Mouse (Mus musculus): ENCODE data around the gene Sirpa. TPM values are rescaled to one million over a fixed set of nuclear protein-coding genes. Genes with fewer than 3 reads are reported as not detected.

Sirpa gene
- polyA plus RNA-seq (2012; rRNA removed), result 3.1 and 3.3 TPM in 2 replicates

DNA sequence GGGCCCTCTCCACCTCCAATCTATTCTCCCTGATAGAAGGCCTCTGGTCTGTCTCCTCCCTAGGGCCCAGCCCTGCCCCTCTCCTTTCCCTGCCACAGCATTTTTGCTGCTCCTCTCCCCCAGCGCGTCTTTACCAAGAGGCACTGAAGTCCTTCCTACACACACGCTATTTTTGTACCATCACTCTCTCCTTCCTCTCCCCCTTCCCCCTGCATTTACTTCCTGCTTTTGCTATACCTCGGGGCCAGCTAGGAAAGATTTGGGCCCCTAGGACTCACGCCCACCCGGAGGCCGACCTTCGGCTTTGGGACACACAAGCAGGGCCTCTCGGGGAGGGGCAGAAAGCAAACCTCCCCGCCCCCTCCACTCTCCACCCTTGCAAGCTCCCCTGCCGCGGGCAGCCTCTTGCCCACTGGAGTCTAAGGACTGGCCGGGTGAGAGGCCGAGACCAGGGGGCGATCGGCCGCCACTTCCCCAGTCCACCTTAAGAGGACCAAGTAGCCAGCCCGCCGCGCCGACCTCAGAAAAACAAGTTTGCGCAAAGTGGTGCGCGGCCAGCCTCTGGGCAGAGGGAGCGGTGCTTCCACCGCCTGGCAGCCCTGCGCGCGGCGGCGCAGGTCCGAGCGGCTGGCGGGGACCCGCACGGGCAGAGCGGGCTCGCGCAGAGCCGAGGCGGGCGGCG is at the start of gene Sirpa:
TSS of gene Sirpa (plus strand) at position 377 of the 682 bp plus-strand sequence.
- TF ChIP-seq POLR2A (IDR thresholded peaks at IDR 0.05; ENCODE audit: control insufficient read depth, low read depth, low read length) (no peak), CTCF (IDR thresholded peaks at IDR 0.05; ENCODE audit: control insufficient read depth, insufficient read depth, insufficient replicate concordance, low read depth, low read length) (no peak)
- H3K4me1 ChIP-seq (ENCODE audit: control insufficient read depth, insufficient read depth, low read length), result peaks cover 18% of the 10 kb centered on the region

DNA sequence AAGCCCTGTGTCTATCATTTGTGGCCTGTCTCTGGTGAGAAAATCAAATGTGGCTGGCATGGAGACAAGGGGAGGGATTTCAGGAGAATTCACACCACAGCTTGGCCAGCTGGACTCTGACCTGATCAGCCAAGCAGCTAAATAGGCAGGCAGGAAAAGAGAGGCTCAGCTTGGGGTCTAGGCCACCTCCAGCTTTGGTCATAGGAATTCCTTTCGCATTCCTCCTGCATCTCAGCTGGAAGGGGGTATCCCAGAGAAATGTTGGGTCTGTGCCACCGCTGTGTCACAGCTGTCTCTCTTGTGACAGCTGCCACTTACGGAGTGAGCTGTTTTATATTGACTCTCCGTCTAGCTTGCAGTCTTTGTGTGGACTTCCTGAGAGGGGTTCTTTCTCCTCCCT is 48.2 kb upstream of the Sirpa start:
- no peak overlapping the region for H3K27ac ChIP-seq (ENCODE audit: control insufficient read depth, insufficient read depth, low read depth, low read length)
- H3K36me3 ChIP-seq (ENCODE audit: control insufficient read depth, insufficient read depth, low read length), result no peaks in the 10 kb centered on the region
- peaks cover 2% of the 10 kb centered on the region for H3K4me1 ChIP-seq (ENCODE audit: control insufficient read depth, insufficient read depth, low read length)
- no peak for TF ChIP-seq CTCF (IDR thresholded peaks at IDR 0.05; ENCODE audit: control insufficient read depth, insufficient read depth, insufficient replicate concordance, low read depth, low read length)
- TF ChIP-seq POLR2A (IDR thresholded peaks at IDR 0.05; ENCODE audit: control insufficient read depth, low read depth, low read length), result no peak
- H3K27me3 ChIP-seq (ENCODE audit: control insufficient read depth, insufficient read depth, low read length), result no peaks in the 10 kb centered on the region
- no peak overlapping the region for H3K4me3 ChIP-seq (ENCODE audit: control insufficient read depth, low read depth, low read length)

More for the DNA sequence above, at the start of gene Sirpa:
- H3K4me3 ChIP-seq (ENCODE audit: control insufficient read depth, low read depth, low read length), result peak within 1 kb of the TSS; percentile 87
- no peaks in the 10 kb centered on the region; the same call in 1 of the 2 replicates for H3K27me3 ChIP-seq (ENCODE audit: control insufficient read depth, insufficient read depth, low read length)
- peak within 1 kb of the TSS; percentile 79 for H3K27ac ChIP-seq (ENCODE audit: control insufficient read depth, insufficient read depth, low read depth, low read length)
- no peaks in the 10 kb centered on the region for H3K36me3 ChIP-seq (ENCODE audit: control insufficient read depth, insufficient read depth, low read length)

DNA sequence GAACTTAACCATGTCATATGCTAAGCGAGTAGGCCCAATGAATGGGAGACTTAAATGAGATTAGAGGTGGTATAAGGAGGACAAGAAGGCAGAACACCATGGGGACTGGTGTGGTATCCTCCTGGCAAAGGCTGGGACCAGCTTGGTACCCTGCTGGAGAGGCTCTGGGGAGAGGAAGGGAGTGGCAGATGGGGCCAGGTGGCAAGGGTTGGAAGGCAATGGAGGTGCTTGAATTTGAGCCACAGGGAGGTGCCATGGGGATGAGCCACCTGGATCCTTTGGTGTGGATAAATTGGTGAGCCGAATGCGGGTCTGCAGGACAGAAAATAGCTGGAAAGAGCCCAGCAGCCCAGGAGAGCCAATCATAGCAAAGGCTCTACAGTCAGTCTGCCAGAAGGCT is 47.7 kb upstream of the Sirpa start:
- H3K36me3 ChIP-seq (ENCODE audit: control insufficient read depth, insufficient read depth, low read length), result no peaks in the 10 kb centered on the region
- H3K4me1 ChIP-seq (ENCODE audit: control insufficient read depth, insufficient read depth, low read length), result no peaks in the 10 kb centered on the region; the same call in 1 of the 2 replicates
- no peak overlapping the region for H3K27ac ChIP-seq (ENCODE audit: control insufficient read depth, insufficient read depth, low read depth, low read length)
- no peak overlapping the region for H3K4me3 ChIP-seq (ENCODE audit: control insufficient read depth, low read depth, low read length)
- no peaks in the 10 kb centered on the region for H3K27me3 ChIP-seq (ENCODE audit: control insufficient read depth, insufficient read depth, low read length)
- TF ChIP-seq POLR2A (IDR thresholded peaks at IDR 0.05; ENCODE audit: control insufficient read depth, low read depth, low read length) (no peak), CTCF (IDR thresholded peaks at IDR 0.05; ENCODE audit: control insufficient read depth, insufficient read depth, insufficient replicate concordance, low read depth, low read length) (no peak)

DNA sequence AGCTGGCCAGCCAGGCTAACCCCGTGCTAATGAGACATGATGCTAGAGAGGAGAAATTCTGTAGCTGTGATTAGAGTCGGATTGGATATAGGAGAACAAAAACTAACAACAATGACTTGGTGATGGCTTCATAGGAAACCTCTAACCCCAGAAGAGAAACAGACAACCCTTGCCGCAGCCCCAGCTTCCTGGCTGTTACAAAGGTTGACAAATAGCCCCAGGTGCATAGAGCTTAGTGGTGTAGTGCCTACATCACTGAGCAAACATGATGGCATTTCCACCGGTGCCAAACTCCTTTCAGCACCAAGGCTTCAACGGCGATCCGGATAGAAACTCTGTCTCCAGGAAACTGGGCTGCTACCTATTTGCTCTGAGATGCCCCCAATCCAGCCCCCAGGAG is 47.0 kb upstream of the Sirpa start:
- no peaks in the 10 kb centered on the region; the same call in 1 of the 2 replicates for H3K4me1 ChIP-seq (ENCODE audit: control insufficient read depth, insufficient read depth, low read length)
- no peak overlapping the region for H3K27ac ChIP-seq (ENCODE audit: control insufficient read depth, insufficient read depth, low read depth, low read length)
- TF ChIP-seq POLR2A (IDR thresholded peaks at IDR 0.05; ENCODE audit: control insufficient read depth, low read depth, low read length) (no peak), CTCF (IDR thresholded peaks at IDR 0.05; ENCODE audit: control insufficient read depth, insufficient read depth, insufficient replicate concordance, low read depth, low read length) (no peak)
- H3K4me3 ChIP-seq (ENCODE audit: control insufficient read depth, low read depth, low read length), result no peak overlapping the region
- no peaks in the 10 kb centered on the region for H3K27me3 ChIP-seq (ENCODE audit: control insufficient read depth, insufficient read depth, low read length)
- no peaks in the 10 kb centered on the region for H3K36me3 ChIP-seq (ENCODE audit: control insufficient read depth, insufficient read depth, low read length)

DNA sequence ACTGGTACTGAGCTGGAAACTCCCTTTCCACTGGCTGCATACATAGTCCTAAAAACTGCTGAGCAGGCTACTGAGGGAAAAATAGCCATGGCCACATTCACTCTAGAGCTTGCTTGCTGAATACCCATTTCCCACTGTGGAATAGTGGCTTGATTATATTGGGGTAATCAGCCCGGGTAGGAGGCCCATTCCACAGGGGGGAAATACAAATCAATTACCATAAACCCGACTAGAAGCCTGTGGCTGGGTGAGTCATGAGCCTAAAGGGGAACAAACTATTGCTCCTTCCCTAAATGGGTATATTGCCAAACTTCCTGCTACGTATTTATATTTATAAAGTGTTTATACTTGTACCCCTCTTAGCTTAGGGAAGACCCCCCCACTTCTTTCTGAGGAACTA is 45.9 kb upstream of the Sirpa start:
- H3K27ac ChIP-seq (ENCODE audit: control insufficient read depth, insufficient read depth, low read depth, low read length), result no peak overlapping the region
- no peaks in the 10 kb centered on the region for H3K4me1 ChIP-seq (ENCODE audit: control insufficient read depth, insufficient read depth, low read length)
- TF ChIP-seq POLR2A (IDR thresholded peaks at IDR 0.05; ENCODE audit: control insufficient read depth, low read depth, low read length) (no peak), CTCF (IDR thresholded peaks at IDR 0.05; ENCODE audit: control insufficient read depth, insufficient read depth, insufficient replicate concordance, low read depth, low read length) (no peak)
- H3K36me3 ChIP-seq (ENCODE audit: control insufficient read depth, insufficient read depth, low read length), result no peaks in the 10 kb centered on the region
- H3K4me3 ChIP-seq (ENCODE audit: control insufficient read depth, low read depth, low read length), result no peak overlapping the region
- H3K27me3 ChIP-seq (ENCODE audit: control insufficient read depth, insufficient read depth, low read length), result no peaks in the 10 kb centered on the region

DNA sequence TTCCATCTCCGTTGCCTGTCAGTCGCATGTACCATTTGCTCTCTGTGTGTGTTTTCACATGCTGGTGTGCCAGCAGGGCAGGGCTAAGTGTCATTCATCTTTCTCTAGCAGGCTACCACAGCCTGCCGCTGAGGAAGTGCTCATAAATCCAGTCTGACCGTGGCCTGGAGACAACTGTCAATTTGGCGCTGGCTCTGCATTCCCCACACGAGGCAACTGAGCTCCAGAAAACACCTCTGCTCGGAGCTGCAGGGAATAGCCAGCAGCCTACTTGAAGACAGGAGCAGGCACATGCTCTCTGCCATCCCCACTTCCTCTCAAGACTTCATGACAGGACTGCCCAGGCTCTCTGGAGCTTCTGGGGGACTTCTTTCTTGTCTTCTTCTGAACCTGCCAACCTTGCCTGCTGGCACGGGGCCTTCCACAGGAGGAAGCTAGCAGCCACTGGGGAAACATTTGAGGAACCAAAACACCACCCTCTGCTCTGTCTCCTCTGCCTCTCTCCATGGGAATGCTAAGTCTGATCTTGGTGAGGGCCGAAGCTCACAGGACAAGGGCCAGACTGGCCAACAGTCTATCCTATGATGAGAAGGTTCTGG is 43.0 kb upstream of the Sirpa start:
- no peak for TF ChIP-seq CTCF (IDR thresholded peaks at IDR 0.05; ENCODE audit: control insufficient read depth, insufficient read depth, insufficient replicate concordance, low read depth, low read length)
- TF ChIP-seq POLR2A (IDR thresholded peaks at IDR 0.05; ENCODE audit: control insufficient read depth, low read depth, low read length), result no peak
- Histone ChIP-seq H3K4me1 (ENCODE audit: control insufficient read depth, insufficient read depth, low read length) (no peaks in the 10 kb centered on the region), H3K4me3 (ENCODE audit: control insufficient read depth, low read depth, low read length) (no peak overlapping the region), H3K36me3 (ENCODE audit: control insufficient read depth, insufficient read depth, low read length) (no peaks in the 10 kb centered on the region), H3K27me3 (ENCODE audit: control insufficient read depth, insufficient read depth, low read length) (no peaks in the 10 kb centered on the region), H3K27ac (ENCODE audit: control insufficient read depth, insufficient read depth, low read depth, low read length) (no peak overlapping the region)

DNA sequence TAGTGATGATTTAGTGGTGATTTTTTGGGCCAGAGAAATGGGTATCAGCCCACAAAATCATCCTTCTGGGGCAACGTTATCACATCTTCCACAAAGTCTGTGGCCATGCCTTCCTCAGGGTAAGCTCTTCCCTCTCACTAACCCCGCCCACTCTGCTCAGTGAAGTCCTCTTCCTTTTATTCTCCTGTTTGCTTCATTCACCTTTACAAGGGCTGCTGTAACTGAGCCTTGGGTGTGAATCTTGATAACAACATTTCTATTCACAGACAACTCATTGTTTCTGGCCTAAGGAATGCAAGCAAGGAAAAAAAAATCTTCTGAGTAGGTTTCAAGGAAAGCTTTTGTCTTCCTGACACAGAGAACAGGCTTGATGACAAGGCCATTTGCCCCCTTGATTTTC is 41.9 kb upstream of the Sirpa start:
- Histone ChIP-seq H3K27ac (ENCODE audit: control insufficient read depth, insufficient read depth, low read depth, low read length) (no peak overlapping the region), H3K4me1 (ENCODE audit: control insufficient read depth, insufficient read depth, low read length) (no peaks in the 10 kb centered on the region), H3K4me3 (ENCODE audit: control insufficient read depth, low read depth, low read length) (no peak overlapping the region), H3K27me3 (ENCODE audit: control insufficient read depth, insufficient read depth, low read length) (no peaks in the 10 kb centered on the region), H3K36me3 (ENCODE audit: control insufficient read depth, insufficient read depth, low read length) (no peaks in the 10 kb centered on the region)
- TF ChIP-seq CTCF (IDR thresholded peaks at IDR 0.05; ENCODE audit: control insufficient read depth, insufficient read depth, insufficient replicate concordance, low read depth, low read length) (no peak), POLR2A (IDR thresholded peaks at IDR 0.05; ENCODE audit: control insufficient read depth, low read depth, low read length) (no peak)
